Mouse (Mus musculus) kidney, postnatal 14 days (tissue): ENCODE measurements at regions not wholly inside any gene's neighbourhood (a gene's known extent, or its start where the extent isn't known, plus 50 kb on each side); places are given as distances from the start of the nearest gene placed in this dataset.

Source experiments
- DNase-seq: peaks from one replicate; pipeline ENCODE4 v3.0.0; 2022; ENCODE audit warnings: mixed read lengths

DNA sequence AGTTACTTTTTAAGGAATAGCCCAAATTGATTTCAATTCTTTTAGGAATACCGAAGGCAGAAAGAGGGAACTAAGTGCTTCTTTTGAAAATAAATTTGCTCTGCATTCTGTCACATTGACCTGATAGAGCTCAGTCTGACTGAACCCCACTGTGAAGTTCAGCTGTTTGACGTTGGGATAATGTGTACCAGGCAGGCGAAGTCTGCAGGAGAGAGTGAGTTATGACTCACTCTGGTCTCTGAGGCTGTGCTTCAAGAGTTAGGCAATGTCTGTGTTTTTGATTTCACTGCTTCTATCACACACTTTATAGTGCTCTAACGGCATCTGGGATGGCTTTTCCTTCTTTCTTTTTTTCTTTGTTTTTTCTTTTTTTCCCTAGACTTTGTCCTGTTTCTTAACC lies 283.5 kb downstream of the Naf1 start:
- DNase-seq: no peak

DNA sequence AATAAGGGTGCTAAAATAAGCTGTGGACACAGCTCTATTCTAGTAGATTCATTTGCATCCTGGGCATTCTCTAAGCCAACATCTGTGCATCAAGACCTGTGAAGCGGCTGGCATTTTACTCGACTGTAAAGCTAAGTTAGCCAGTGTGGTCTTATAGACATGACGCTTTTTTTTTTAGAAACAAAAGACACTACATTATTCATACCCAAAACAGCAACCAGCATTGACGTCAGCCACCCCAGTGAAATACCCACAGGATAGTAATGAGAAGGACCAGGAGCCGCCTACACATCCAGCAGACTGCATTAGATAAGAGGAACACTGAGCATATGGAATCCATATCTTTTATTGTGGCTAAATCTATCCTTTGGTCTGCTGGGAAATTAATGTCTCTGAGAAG lies 321.7 kb downstream of the Naf1 start:
- no peak for DNase-seq

DNA sequence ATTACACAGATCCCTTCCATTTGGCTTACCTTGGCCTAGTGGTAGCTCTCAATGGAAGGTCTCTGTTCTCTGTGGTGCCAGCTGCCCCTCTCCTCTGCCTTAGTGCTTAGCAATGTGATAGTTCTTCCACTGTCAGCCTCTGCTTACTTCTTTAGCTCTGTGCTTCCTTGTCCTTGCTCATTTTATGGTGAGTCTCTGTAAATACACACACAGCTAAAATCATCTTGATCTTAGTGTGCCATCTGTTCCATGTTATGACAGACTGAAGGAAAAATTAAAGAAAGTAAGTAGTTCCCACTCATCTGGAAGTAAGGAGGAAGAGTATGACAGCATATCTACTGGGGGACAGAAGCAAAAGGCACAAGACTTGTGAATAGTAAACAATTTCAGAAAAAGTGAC lies 324.4 kb upstream of the Nat3 start:
- no peak for DNase-seq

DNA sequence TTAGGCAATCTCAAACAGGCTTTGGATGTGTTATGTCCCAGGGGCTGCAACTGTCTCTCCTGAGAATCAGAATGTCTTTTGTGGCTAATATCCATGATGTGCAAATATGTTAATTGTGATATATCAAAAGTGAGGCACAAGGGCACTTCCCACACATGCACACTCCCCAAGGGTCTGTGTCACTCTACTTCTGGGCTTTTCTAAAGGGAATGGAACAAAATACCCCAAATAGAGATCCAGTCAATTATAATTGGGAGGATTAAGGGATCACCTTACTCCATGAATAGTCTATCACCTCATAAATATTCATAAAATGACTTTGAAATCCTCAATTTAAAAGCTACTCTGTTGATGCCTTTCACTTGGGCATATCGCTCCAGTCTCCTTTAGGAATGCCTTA lies 317.6 kb upstream of the Nat3 start:
- no peak for DNase-seq

DNA sequence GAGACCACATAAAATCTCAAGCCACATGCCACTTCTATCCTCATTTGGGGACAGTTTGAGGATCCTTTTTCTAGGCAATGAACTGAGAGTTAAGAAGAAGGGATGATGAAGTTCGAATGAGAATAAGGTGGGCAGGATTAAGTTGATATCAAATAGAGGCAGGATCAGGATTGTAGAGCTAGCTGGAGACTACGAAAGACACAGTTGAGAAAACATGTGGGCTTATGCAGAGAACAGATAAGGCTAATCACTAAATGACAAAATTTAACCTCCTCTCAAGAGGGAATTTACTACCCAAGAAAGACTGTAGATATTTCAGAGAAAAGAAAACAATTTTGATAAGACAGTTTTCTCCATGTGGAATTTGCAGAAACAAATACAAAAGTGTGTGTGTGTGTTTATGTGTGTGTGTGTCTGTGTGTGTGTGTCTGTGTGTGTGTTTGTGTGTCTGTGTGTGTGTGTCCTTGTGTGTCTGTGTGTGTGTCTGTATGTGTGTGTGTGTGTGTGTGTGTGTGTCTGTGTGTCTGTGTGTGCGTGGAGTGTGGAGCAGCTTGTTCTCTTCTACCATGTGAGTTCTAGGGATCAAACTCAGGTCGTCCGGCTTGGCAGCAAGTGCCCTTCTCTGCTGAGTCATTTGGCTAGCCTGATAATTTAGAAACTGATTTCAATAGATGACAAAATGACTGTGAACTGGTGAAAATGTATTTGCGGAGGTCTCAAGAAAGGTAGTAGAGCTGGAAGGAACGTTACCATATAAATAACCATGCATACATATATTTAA lies 291.5 kb upstream of the Nat3 start:
- DNase-seq: no peak

DNA sequence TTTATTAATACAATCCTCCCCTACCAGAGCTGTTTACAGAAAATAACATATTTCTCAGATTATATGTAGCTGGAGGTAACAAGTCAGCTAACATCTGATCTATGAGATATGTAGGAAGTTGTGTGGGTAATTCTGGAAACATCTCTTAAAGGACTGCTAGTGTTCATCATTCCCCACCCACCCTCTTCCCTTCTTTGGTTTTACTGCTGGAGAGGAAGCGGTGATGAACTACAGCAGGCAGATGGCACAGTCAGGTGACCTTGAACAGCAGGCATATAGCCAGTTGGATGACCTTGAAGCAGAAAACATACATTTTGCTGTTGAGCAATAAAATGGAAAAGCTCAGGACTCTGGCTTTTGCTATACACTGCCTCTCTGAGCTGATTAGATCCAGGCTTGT lies 284.7 kb upstream of the Nat3 start:
- DNase-seq: no peak

DNA sequence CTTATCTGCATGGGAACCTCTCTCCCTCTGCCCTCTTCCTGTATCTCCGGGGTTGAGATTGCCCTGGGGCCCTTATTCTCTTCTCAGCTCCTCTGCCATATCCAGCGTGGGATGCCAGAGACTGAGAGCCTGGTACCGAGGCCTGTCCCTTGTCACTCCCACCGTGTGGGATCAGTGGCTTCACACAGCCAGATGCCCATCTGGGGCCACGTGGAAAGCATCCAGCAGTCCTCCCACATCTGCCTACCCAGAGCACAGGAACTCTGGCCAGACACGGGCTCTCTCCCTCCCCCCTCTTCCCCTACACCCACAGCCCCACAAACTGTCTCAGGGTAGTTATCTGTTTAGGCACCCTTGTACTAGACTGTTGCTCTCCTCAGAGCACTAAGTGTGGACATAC lies 244.9 kb upstream of the Nat3 start:
- DNase-seq: no peak

DNA sequence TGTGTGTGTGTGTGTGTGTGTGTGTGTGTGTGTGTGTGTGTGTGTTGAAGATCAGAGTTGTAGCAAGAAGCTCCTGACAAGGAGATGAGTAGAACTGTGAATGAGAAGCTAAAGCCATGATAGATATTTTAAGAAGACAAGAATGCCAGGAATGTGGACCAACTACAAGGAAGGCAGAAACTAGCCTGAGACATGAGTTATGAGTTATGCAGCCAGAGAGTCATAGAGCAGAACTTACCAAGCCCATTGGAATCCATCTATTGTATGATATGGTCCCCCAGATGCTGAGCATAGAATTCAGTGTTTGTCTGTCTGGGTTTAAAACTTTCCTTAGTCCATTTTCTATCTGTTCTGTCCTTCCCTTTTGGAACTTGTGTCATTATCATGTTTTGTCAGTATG lies 244.2 kb upstream of the Nat3 start:
- DNase-seq: no peak

DNA sequence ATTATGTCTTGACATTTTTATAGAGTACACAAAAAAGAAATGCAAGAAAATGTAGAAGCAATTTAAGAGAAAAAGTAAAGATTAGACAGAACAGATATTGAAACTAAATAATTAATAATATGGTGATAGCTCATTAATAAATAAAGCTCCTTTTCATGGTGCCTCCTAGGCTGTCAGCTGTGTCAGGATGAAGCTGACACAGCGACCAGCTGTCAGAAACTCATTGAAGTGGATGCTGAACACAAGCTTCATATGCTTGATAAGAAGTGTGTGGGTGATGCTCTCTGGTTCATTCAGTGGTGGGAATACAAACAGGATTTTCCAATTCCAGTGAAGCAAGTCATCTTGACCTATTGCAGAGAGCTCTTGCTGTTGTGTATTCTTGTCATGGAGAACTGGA lies 213.2 kb upstream of the Nat3 start:
- DNase-seq: no peak

DNA sequence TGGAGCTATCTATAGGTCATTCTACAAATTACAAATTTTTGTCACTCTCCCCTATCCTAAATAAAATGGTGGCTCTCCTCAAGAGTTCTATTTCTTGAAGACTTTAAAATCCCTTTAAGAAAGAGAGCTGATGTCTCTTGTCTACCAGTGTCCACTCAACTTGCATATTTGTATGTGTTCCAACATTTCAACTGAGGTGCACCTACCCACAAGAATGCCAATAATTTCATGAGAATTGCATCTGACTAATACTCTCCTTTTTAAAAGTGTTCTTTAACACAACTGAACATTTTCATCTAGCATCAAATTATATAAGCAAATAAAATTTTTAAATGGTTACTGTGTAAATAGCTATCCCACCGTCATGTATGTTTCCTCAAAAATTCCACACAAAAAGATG lies 206.3 kb upstream of the Nat3 start:
- DNase-seq: no peak

DNA sequence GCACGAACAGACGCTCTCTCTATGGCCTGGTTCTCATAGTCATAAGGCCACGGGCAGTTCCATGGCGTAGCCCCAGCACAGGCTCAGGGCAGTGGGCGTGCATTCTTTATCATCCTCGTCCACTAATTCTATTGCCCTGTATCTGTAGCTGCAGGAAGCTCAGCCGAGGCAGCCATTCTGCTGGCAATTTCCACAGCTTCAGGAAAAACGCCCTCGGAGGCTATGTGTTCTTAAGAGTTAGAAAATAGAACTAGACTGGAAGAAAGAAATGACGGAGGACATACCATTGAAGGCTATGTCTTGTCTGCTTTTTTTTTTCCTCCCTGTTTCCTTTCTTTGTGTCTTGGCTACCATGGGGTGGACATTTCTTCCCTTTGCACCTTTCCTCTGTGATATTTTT lies 205.0 kb upstream of the Nat3 start:
- DNase-seq: no peak

DNA sequence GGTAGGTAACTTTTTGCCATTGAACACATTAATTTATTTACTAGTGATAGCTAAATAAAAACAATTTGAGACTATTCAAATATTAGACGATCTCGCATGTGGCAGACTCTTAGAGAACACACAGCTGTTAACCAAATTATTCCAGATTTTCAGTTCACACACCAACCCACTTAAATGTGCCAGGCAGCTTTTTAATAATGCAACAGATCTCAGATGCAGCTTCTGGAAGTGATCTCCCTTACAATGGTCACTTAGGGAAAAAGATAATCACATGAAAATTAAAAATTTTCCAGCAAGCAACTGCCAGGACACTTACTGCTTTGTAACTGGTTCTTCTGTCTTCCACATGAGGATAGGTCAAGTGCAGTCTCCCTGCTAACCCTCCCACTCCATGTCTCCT lies 203.1 kb upstream of the Nat3 start:
- DNase-seq: no peak

DNA sequence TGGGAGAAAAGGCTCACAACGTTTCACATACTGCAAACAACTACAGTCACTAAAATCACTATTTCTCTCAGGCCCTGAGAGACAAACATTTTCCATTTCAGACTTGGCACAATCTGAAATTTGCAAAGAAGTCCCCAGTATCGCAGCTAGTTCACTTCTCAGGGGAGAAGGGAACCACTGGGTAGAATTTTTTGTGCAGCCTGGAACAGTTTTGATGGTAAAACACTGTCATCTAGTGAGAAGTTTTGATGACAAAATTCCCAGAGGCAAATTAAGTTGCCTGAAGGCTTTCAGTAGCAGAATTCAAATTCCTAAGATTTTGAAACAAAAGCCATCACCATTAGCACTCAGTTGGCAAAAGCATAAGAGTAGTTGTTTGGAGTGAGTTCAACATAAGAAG lies 195.2 kb upstream of the Nat3 start:
- DNase-seq: no peak

DNA sequence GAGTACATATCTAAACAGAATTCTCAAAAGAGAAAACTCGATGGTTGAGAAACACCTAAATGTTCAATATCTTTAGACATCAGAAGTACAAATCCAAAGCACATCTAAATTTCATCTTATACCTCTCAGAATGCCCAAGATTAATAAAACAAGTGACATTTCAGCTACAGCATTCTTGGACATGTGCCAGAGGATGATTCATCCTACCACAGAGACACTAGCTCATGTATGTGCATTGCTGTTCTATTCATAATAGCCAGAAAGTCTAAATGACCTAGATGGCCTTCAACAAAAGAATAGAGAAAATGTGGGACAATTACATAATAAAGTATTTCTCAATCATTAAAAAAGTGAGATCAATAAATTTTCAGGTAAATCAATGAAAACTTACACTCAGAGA lies 146.6 kb upstream of the Nat3 start:
- DNase-seq: no peak

DNA sequence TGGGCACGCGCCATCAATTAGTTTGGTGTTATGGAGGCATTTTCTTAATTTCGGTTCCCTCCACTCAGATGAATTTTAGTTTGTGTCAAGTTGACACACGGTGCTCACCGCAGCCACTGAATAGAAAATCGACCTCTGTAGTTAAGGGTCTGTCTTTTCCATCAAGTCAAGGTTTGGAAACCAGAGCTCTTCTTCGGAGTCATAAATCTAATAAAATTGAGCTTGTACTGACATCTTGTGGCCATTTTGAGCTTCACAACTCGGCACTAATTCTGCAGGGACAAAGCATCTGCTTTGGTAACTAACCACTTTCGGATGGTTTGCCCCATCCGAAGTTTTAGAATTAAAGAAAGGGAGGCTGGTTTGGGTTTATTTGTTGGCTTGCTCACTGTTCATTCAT lies 117.7 kb upstream of the Nat3 start:
- peak; percentile 3 for DNase-seq

DNA sequence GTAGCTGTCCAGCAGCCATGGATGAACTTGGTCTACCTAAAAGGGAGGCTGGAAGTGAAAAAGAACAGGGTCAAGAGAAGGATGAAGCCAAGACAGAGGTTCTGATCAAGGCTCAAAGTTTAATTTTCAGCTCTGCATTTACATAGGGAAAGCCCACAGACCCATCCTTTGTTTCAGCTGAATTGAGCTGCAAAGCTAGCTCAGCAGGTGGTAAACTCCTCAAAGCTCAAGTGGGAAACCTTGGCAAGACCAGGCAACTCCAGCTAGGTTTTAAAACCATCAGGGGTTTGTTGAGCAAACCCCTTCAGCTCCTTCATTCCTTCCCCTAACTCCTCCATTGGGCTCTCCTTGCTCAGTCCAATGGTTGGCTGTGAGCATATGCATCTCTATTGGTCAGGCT lies 108.8 kb upstream of the Nat3 start:
- DNase-seq: no peak

DNA sequence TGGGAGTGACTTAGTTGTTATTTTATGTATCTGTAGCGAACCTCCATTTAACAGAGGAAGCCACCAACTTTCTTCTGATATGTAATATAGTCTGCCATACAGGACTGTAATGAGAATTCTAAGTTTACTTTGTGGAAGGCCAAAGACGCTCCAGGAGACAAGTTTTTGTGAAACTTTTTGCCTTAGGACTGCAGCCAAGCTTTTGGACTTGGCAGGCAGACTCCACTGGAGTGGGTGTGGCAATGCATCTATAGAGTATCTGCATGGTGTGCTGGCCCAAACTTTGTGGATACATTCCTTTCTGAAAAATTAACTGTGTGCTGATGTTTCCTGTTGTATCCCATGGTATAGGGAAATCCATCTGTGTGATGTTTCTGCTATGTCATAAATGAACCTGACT lies 101.1 kb upstream of the Nat3 start:
- DNase-seq: no peak
